Mouse (Mus musculus) cortical plate, adult 2 months (tissue): ENCODE results near the gene Klhdc4.

Source experiments
- CTCF ChIP-seq: fragments of 200-500 bp; IDR thresholded peaks from 2 replicates; pipeline ENCODE4 v1.5.1; 2011; ENCODE audit warnings: mild to moderate bottlenecking, control low read depth, low read length; ENCODE audit not compliant: insufficient read depth; ENCODE audit errors: extremely low read depth
- POLR2A ChIP-seq: fragments of 200-500 bp; IDR thresholded peaks from 2 replicates; pipeline ENCODE4 v1.6.1; 2011; ENCODE audit warnings: mild to moderate bottlenecking, low read length, control low read depth; ENCODE audit not compliant: insufficient read depth; ENCODE audit errors: extremely low read depth

DNA sequence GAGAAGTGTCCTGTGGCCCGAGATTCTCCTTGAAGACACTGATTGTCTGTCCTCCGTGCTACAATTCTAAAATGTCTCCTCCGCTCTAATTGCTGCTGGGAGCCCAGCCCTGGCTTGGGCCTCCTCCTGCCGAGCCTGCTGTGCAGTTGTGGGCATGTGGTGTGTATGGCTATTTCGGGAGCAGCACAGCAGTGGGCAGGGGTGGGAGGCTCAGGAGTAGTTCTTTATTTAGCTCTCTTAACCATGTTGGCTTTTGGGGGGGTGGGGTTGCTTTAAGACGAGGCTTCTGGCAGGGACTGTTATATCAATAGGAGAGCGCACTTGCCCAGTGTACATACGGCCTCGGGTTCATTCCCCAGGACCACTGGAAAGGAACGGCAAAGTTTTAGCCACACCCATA lies 42.8 kb downstream of the Klhdc4 start:
- TF ChIP-seq CTCF (no peak), POLR2A (no peak)
